Mouse (Mus musculus): ENCODE measurements around the gene 1700049E17Rik2.
"Not testable (repeated sequence)": the region's sequence is repeated elsewhere in the genome, so short reads cannot be mapped to it uniquely, and the experiment has no call there.

GRCm38 (mm10) chr14:41630144-41630543, 57.1 kb downstream of the 1700049E17Rik2 start:
- not testable (repeated sequence) for TF ChIP-seq CTCF (IDR thresholded peaks at IDR 0.05; ENCODE audit: borderline replicate concordance, control insufficient read depth, extremely low read depth, insufficient read depth, low read length, poor library complexity); POLR2A (IDR thresholded peaks at IDR 0.05; ENCODE audit: control insufficient read depth, extremely low read depth, insufficient read depth, low read length, poor library complexity)

Measured in thymus, adult 2 months (tissue).